Mouse (Mus musculus): ENCODE data around the gene Ube4a.

GRCm38 (mm10) chr9:44904964-44905363, 60.4 kb downstream of the Ube4a start:
- no peak for TF ChIP-seq CTCF (conservative IDR thresholded peaks at IDR 0.05 in 1 of 2, IDR thresholded peaks at IDR 0.05 in 1 of 2; ENCODE audit: low read depth in 2 of 2, low read length in 2 of 2)
- TF ChIP-seq ETS1 (conservative IDR thresholded peaks at IDR 0.05; ENCODE audit: low read depth, low read length), result no peak
- TF ChIP-seq RCOR1 (conservative IDR thresholded peaks at IDR 0.05; ENCODE audit: low read depth, low read length), result no peak
- no peak for TF ChIP-seq USF1 (IDR thresholded peaks at IDR 0.05; ENCODE audit: low read depth, low read length)
- no peak for TF ChIP-seq SMC3 (IDR thresholded peaks at IDR 0.05; ENCODE audit: low read depth, low read length)
- no peak for TF ChIP-seq MAX (IDR thresholded peaks at IDR 0.05; ENCODE audit: low read length)
- no peak for TF ChIP-seq MEF2A (IDR thresholded peaks at IDR 0.05; ENCODE audit: borderline replicate concordance, low read depth, low read length)
- TF ChIP-seq POLR2AphosphoS2 (IDR thresholded peaks at IDR 0.05; ENCODE audit: low read depth, low read length), result no peak
- no peak for TF ChIP-seq KAT2A (IDR thresholded peaks at IDR 0.05; ENCODE audit: insufficient replicate concordance, low read length)
- no peak for TF ChIP-seq POLR2A (IDR thresholded peaks at IDR 0.05; ENCODE audit: low read depth, low read length)
- no peak for TF ChIP-seq SIN3A (IDR thresholded peaks at IDR 0.05; ENCODE audit: low read length)
- TF ChIP-seq CHD2 (IDR thresholded peaks at IDR 0.05; ENCODE audit: low read length), result no peak
- no peak for TF ChIP-seq BHLHE40 (IDR thresholded peaks at IDR 0.05; ENCODE audit: low read depth, low read length)
